Mouse (Mus musculus) lung, embryonic 16.5 days (tissue): ENCODE measurements around the gene Sgip1. TPM values are rescaled to one million over a fixed set of nuclear protein-coding genes. Genes with fewer than 3 reads are reported as not detected.

ENCODE experiments used
- ATAC-seq: fragments of 200-750 bp; cut with Nextera tagmentation; 2 replicates; pipeline ENCODE4 v1.8.0; 2017; ENCODE audit warnings: low read depth, mild to moderate bottlenecking, moderate library complexity
- H3K27ac ChIP-seq: fragments of 300-500 bp; sonication (generic); 2 replicates; pipeline ENCODE4 v1.5.1; 2014; ENCODE audit warnings: mild to moderate bottlenecking, control low read depth, low read length
- H3K27me3 ChIP-seq: fragments of 300-500 bp; sonication (generic); 2 replicates; pipeline ENCODE4 v1.6.1; 2014; ENCODE audit warnings: low read depth, low read length, mixed read lengths; ENCODE audit not compliant: control insufficient read depth, insufficient read depth
- H3K36me3 ChIP-seq: fragments of 300-500 bp; sonication (generic); 2 replicates; pipeline ENCODE4 v1.6.1; 2014; ENCODE audit warnings: low read length; ENCODE audit not compliant: control insufficient read depth, insufficient read depth
- H3K4me1 ChIP-seq: fragments of 300-500 bp; sonication (generic); replicated peaks from 2 replicates; pipeline ENCODE4 v1.6.1; 2014; ENCODE audit warnings: low read length, mixed read lengths; ENCODE audit not compliant: control insufficient read depth, insufficient read depth
- H3K4me2 ChIP-seq: fragments of 300-500 bp; sonication (generic); 2 replicates; pipeline ENCODE4 v1.6.1; 2014; ENCODE audit warnings: low read depth, low read length, control low read depth
- H3K4me3 ChIP-seq: fragments of 300-500 bp; sonication (generic); 2 replicates; pipeline ENCODE4 v1.5.1; 2014; ENCODE audit warnings: mild to moderate bottlenecking, low read length, control low read depth
- H3K9ac ChIP-seq: fragments of 300-500 bp; sonication (generic); 2 replicates; pipeline ENCODE4 v1.6.1; 2014; ENCODE audit warnings: low read length, control low read depth
- H3K9me3 ChIP-seq: fragments of 300-500 bp; sonication (generic); 2 replicates; pipeline ENCODE4 v1.6.1; 2016; ENCODE audit warnings: low read length; ENCODE audit not compliant: control insufficient read depth
- WGBS: fragments of 180-500 bp; shearing (Covaris S2); extraction: QIAGEN DNeasy Blood & Tissue Kit; methylation state at CpG from one replicate; pipeline ENCODE4 v1.1.7; 2014; 5-methylcytosine and 5-hydroxymethylcytosine counted together
- polyA plus RNA-seq: library from polyadenylated mRNA; unstranded; fragments of >200 nt; fragmentation: Nextera tagmentation; extraction: Ambion mirVana; gene quantifications from 2 replicates; pipeline ENCODE4 v1.2.1, GENCODE M21; 2015

Gene Sgip1
- polyA plus RNA-seq, 1 experiment from 2014 or later, result 8.2 TPM

DNA sequence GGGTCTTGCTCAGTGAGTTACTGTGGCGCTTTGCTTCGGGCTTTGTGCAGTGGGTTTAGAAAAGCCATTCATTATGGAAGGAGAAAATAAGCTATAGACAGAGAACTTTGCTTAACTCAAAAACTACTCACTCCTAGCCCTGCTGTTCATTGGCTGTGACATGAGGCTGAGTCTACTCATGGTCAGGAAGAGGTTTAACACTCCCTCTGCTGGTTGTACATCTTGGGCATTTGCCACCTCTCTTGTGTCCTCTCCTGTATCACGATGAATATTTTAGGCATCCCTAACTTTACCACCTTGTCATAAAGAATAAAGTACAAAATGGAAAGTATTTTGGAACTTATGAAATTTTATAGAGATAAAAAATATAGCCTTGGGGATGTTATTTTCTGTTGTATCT lies 32.1 kb downstream of the Sgip1 start:
- H3K4me1 ChIP-seq, result no peaks in the 10 kb centered on the region
- no peaks in the 10 kb centered on the region for H3K36me3 ChIP-seq
- no peaks in the 10 kb centered on the region for H3K27me3 ChIP-seq
- H3K27ac ChIP-seq, result no peak overlapping the region
- ATAC-seq, result no peak
- H3K9ac ChIP-seq, result no peak overlapping the region
- no peaks in the 10 kb centered on the region for H3K9me3 ChIP-seq
- WGBS, result 91% methylated on average over 3 of the region's 3 CpGs
- no peak overlapping the region for H3K4me2 ChIP-seq
- H3K4me3 ChIP-seq, result no peak overlapping the region

DNA sequence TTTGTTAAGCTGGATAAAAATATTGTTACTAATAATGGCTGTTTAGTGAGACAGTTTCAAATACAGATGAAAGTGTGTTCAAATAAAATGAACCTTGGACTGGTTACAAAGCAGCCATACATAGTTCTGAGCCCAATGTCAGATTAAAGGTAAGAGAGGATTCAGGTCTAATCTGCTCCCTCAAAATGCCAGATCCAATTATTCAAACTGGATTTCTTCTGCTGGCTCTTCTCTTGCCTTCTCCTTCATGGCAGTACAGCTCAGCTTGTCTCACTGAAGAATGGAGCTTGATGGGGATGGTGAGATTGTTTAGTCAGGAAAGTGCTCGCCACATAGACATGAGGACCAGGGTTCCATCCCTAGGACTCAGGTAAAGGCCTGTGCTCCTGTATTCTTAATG lies 32.7 kb downstream of the Sgip1 start:
- Histone ChIP-seq H3K4me1 (no peaks in the 10 kb centered on the region), H3K9me3 (no peaks in the 10 kb centered on the region), H3K36me3 (no peaks in the 10 kb centered on the region), H3K4me2 (no peak overlapping the region), H3K4me3 (no peak overlapping the region), H3K9ac (no peak overlapping the region), H3K27ac (no peak overlapping the region), H3K27me3 (no peaks in the 10 kb centered on the region)
- 79% methylated on average over 1 of the region's 1 CpGs for WGBS
- ATAC-seq, result no peak

- no peak overlapping the region for H3K27ac ChIP-seq
- no peak overlapping the region for H3K4me3 ChIP-seq
- H3K9me3 ChIP-seq, result no peaks in the 10 kb centered on the region
- 64% methylated on average over 1 of the region's 1 CpGs for WGBS
- H3K27me3 ChIP-seq, result no peaks in the 10 kb centered on the region
- no peaks in the 10 kb centered on the region for H3K4me1 ChIP-seq
- H3K4me2 ChIP-seq, result no peak overlapping the region
- no peak for ATAC-seq
- H3K9ac ChIP-seq, result no peak overlapping the region
- H3K36me3 ChIP-seq, result no peaks in the 10 kb centered on the region
These were observed 33.5 kb downstream of the Sgip1 start for GRCm38 (mm10) chr4:102774549-102774948.

- Histone ChIP-seq H3K36me3 (no peaks in the 10 kb centered on the region), H3K9ac (no peak overlapping the region), H3K27ac (no peak overlapping the region), H3K27me3 (no peaks in the 10 kb centered on the region), H3K4me1 (no peaks in the 10 kb centered on the region), H3K9me3 (no peaks in the 10 kb centered on the region), H3K4me3 (no peak overlapping the region), H3K4me2 (no peak overlapping the region)
- 52% methylated on average over 2 of the region's 2 CpGs for WGBS
- ATAC-seq, result no peak
These were observed 34.6 kb downstream of the Sgip1 start for GRCm38 (mm10) chr4:102775596-102776270.

GRCm38 (mm10) chr4:102779902-102780301 lies 38.8 kb downstream of the Sgip1 start:
- no peak overlapping the region for H3K4me3 ChIP-seq
- WGBS, result 46% methylated on average over 6 of the region's 6 CpGs
- H3K4me2 ChIP-seq, result no peak overlapping the region
- H3K27me3 ChIP-seq, result no peaks in the 10 kb centered on the region
- H3K27ac ChIP-seq, result no peak overlapping the region
- no peaks in the 10 kb centered on the region for H3K4me1 ChIP-seq
- H3K9ac ChIP-seq, result no peak overlapping the region
- no peaks in the 10 kb centered on the region for H3K9me3 ChIP-seq
- ATAC-seq, result no peak
- no peaks in the 10 kb centered on the region for H3K36me3 ChIP-seq

DNA sequence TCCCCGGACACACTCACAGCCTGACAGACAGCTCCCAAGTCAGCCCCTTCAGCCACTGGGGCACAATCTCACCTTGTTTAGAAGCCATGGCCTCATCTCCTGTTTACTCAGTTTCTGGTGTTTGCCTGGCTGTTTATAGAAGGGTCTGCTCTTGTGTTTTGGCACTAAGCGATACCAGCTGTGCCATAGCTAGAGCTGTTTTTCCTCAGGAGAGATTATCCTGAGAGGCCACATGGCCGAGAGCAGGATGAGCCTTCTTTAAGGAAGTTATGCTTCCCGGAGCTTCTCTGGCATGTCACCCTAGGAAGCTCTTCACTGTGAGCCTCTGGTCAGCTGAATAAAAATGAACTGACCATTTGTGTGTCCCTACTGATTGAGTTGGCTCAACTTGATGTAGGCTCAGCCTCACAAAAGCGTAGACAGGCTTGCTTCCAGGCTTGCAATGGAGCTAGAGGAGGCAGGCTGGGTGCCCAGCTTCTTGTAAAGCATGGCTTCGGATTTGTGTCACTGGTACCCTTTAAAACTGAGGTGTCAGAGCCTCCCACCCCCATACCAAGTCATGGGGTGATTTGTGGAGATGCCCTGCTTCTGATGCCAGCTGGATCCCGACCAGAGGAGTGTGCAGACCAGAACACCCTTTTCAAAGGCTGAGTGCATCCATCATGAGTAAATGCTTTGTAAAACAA lies 42.1 kb downstream of the Sgip1 start:
- no peak for ATAC-seq

GRCm38 (mm10) chr4:102785158-102785557 lies 44.1 kb downstream of the Sgip1 start:
- no peak overlapping the region for H3K4me3 ChIP-seq
- H3K9me3 ChIP-seq, result no peaks in the 10 kb centered on the region
- H3K4me1 ChIP-seq, result no peaks in the 10 kb centered on the region
- no peaks in the 10 kb centered on the region for H3K36me3 ChIP-seq
- no peak for ATAC-seq
- H3K27me3 ChIP-seq, result no peaks in the 10 kb centered on the region
- WGBS, result 58% methylated on average over 4 of the region's 4 CpGs
- no peak overlapping the region for H3K4me2 ChIP-seq
- H3K27ac ChIP-seq, result no peak overlapping the region
- no peak overlapping the region for H3K9ac ChIP-seq

More for the DNA sequence above, 42.1 kb downstream of the Sgip1 start:
- Histone ChIP-seq H3K4me2 (no peak overlapping the region), H3K4me1 (no peaks in the 10 kb centered on the region), H3K27me3 (no peaks in the 10 kb centered on the region), H3K36me3 (no peaks in the 10 kb centered on the region), H3K9ac (no peak overlapping the region), H3K9me3 (no peaks in the 10 kb centered on the region), H3K4me3 (no peak overlapping the region), H3K27ac (no peak overlapping the region)
- WGBS, result 49% methylated on average over 7 of the region's 7 CpGs

- Histone ChIP-seq H3K27me3 (no peaks in the 10 kb centered on the region), H3K36me3 (no peaks in the 10 kb centered on the region), H3K27ac (no peak overlapping the region), H3K4me1 (0 out of 2 replicates have a peak, but pooled peaks cover 4% of the 10 kb centered on the region), H3K4me2 (no peak overlapping the region), H3K4me3 (no peak overlapping the region), H3K9ac (no peak overlapping the region), H3K9me3 (no peaks in the 10 kb centered on the region)
- WGBS, result 40% methylated on average over 8 of the region's 8 CpGs
- no peak for ATAC-seq
These were observed 51.1 kb downstream of the Sgip1 start for GRCm38 (mm10) chr4:102792100-102792790.

GRCm38 (mm10) chr4:102801471-102801870 lies 60.4 kb downstream of the Sgip1 start:
- WGBS, result 73% methylated on average over 1 of the region's 1 CpGs
- no peak overlapping the region for H3K27ac ChIP-seq
- H3K9ac ChIP-seq, result no peak overlapping the region
- ATAC-seq, result no peak
- H3K4me2 ChIP-seq, result no peak overlapping the region
- no peaks in the 10 kb centered on the region for H3K4me1 ChIP-seq
- no peak overlapping the region for H3K4me3 ChIP-seq
- H3K9me3 ChIP-seq, result no peaks in the 10 kb centered on the region
- H3K27me3 ChIP-seq, result no peaks in the 10 kb centered on the region
- no peaks in the 10 kb centered on the region for H3K36me3 ChIP-seq
